Mouse (Mus musculus) MEL (cell line): ENCODE measurements at regions not wholly inside any gene's neighbourhood (a gene's known extent, or its start where the extent isn't known, plus 50 kb on each side); places are given as distances from the start of the nearest gene placed in this dataset.

ENCODE experiments used
- DNase-seq: peaks from one replicate; pipeline ENCODE4 v3.0.0; 2011; ENCODE audit warnings: low read depth, low spot score
- H3K27ac ChIP-seq: 2 replicates; pipeline ENCODE4 v1.5.1; 2012; ENCODE audit warnings: low read depth, mild to moderate bottlenecking, control low read depth, low read length, moderate library complexity; ENCODE audit not compliant: control insufficient read depth
- H3K27me3 ChIP-seq, 2 experiments: fragments of 150-350 bp in 1 of 2; sonication (generic) in 1 of 2; 2 replicates each; pipeline ENCODE4 v1.6.1; 2012; ENCODE audit warnings: low read length in 2 of 2, mild to moderate bottlenecking in 2 of 2, improper control_type of control experiment in 1 of 2, moderate library complexity in 1 of 2; ENCODE audit not compliant: insufficient read depth in 2 of 2, control insufficient read depth in 1 of 2
- H3K36me3 ChIP-seq, 2 experiments: 2 replicates each; pipeline ENCODE4 v1.6.1; 2012 to 2014; ENCODE audit warnings: low read length in 2 of 2, improper control_type of control experiment in 1 of 2, inconsistent platforms in 1 of 2, mild to moderate bottlenecking in 1 of 2; ENCODE audit not compliant: insufficient read depth in 2 of 2, control insufficient read depth in 1 of 2
- H3K4me1 ChIP-seq, 2 experiments: fragments of 150-350 bp in 1 of 2; sonication (generic) in 1 of 2; 2 replicates each; pipeline ENCODE4 v1.6.1; 2012; ENCODE audit warnings: low read length in 2 of 2, improper control_type of control experiment in 1 of 2, mild to moderate bottlenecking in 1 of 2; ENCODE audit not compliant: insufficient read depth in 2 of 2, control insufficient read depth in 1 of 2
- H3K4me3 ChIP-seq, 2 experiments: fragments of 150-350 bp in 1 of 2; sonication (generic) in 1 of 2; 2 replicates each; pipeline ENCODE4 v1.5.1; 2012; ENCODE audit warnings: low read depth in 2 of 2, low read length in 2 of 2, mild to moderate bottlenecking in 2 of 2, moderate library complexity in 2 of 2, control low read depth in 1 of 2, improper control_type of control experiment in 1 of 2; ENCODE audit not compliant: control insufficient read depth in 1 of 2, insufficient read depth in 1 of 2
- H3K79me2 ChIP-seq: 2 replicates; pipeline ENCODE4 v1.6.1; 2012; ENCODE audit warnings: mild to moderate bottlenecking, low read length, moderate library complexity; ENCODE audit not compliant: control insufficient read depth, poor library complexity, insufficient read depth
- H3K9ac ChIP-seq: 2 replicates; pipeline ENCODE4 v1.6.1; 2012; ENCODE audit warnings: low read depth, mild to moderate bottlenecking, control low read depth, low read length, moderate library complexity; ENCODE audit not compliant: control insufficient read depth, poor library complexity, severe bottlenecking
- H3K9me3 ChIP-seq: fragments of 150-350 bp; sonication (generic); replicated peaks from 2 replicates; pipeline ENCODE4 v1.6.1; 2012; ENCODE audit warnings: mild to moderate bottlenecking, low read length, improper control_type of control experiment, moderate library complexity; ENCODE audit not compliant: insufficient read depth
- BHLHE40 ChIP-seq: IDR thresholded peaks from 2 replicates; pipeline ENCODE4 v1.6.1; 2012; ENCODE audit warnings: low read depth, mild to moderate bottlenecking, inconsistent platforms, low read length, improper control_type of control experiment, borderline replicate concordance
- GABPA ChIP-seq: IDR thresholded peaks from 2 replicates; pipeline ENCODE4 v1.6.1; 2012; ENCODE audit warnings: low read depth, mild to moderate bottlenecking, inconsistent platforms, low read length, improper control_type of control experiment, moderate library complexity
- GATA1 ChIP-seq: IDR thresholded peaks from 2 replicates; pipeline ENCODE4 v1.6.1; 2011; ENCODE audit warnings: low read depth, low read length, improper control_type of control experiment
- KAT2A ChIP-seq: conservative IDR thresholded peaks from 2 replicates; pipeline ENCODE4 v1.6.1; 2012; ENCODE audit warnings: low read depth, low read length, improper control_type of control experiment, inconsistent platforms
- MAFK ChIP-seq: IDR thresholded peaks from 2 replicates; pipeline ENCODE4 v1.6.1; 2011; ENCODE audit warnings: low read depth, mild to moderate bottlenecking, low read length, improper control_type of control experiment, borderline replicate concordance
- MAX ChIP-seq: IDR thresholded peaks from 2 replicates; pipeline ENCODE4 v1.6.1; 2011; ENCODE audit warnings: low read length, improper control_type of control experiment
- MEF2A ChIP-seq: IDR thresholded peaks from 2 replicates; pipeline ENCODE4 v1.6.1; 2014; ENCODE audit warnings: low read depth, mild to moderate bottlenecking, inconsistent platforms, low read length, improper control_type of control experiment; ENCODE audit not compliant: poor library complexity, insufficient replicate concordance, severe bottlenecking; ENCODE audit errors: extremely low read depth
- NELFE ChIP-seq: IDR thresholded peaks from 2 replicates; pipeline ENCODE4 v1.6.1; 2011; ENCODE audit warnings: low read depth, low read length, improper control_type of control experiment
- POLR2AphosphoS2 ChIP-seq: IDR thresholded peaks from 2 replicates; pipeline ENCODE4 v1.6.1; 2011; ENCODE audit warnings: low read length, improper control_type of control experiment
- POLR2AphosphoS5 ChIP-seq: IDR thresholded peaks from 2 replicates; pipeline ENCODE4 v1.6.1; 2012; ENCODE audit warnings: low read depth, borderline replicate concordance, mild to moderate bottlenecking, inconsistent platforms, low read length, moderate library complexity, mixed read lengths
- RCOR1 ChIP-seq: IDR thresholded peaks from 2 replicates; pipeline ENCODE4 v1.6.1; 2012; ENCODE audit warnings: low read depth, mild to moderate bottlenecking, inconsistent platforms, low read length, improper control_type of control experiment
- SIN3A ChIP-seq: IDR thresholded peaks from 2 replicates; pipeline ENCODE4 v1.6.1; 2012; ENCODE audit warnings: low read length, improper control_type of control experiment, inconsistent platforms
- SMC3 ChIP-seq: IDR thresholded peaks from 2 replicates; pipeline ENCODE4 v1.6.1; 2011; ENCODE audit warnings: low read depth, low read length, improper control_type of control experiment
- TBP ChIP-seq: IDR thresholded peaks from 2 replicates; pipeline ENCODE4 v1.8.0; 2011; ENCODE audit warnings: low read depth, low read length, improper control_type of control experiment
- TCF12 ChIP-seq: IDR thresholded peaks from 2 replicates; pipeline ENCODE4 v1.6.1; 2014; ENCODE audit warnings: low read depth, mild to moderate bottlenecking, inconsistent platforms, low read length, improper control_type of control experiment, moderate library complexity
- USF1 ChIP-seq: IDR thresholded peaks from 2 replicates; pipeline ENCODE4 v1.6.1; 2014; ENCODE audit warnings: low read depth, mild to moderate bottlenecking, inconsistent platforms, low read length, improper control_type of control experiment, moderate library complexity

- Histone ChIP-seq H3K27ac (no peak overlapping the region), H3K4me1 (no peaks in the 10 kb centered on the region; a peak in 1 of 4 replicates), H3K27me3 (no peaks in the 10 kb centered on the region), H3K9ac (no peak overlapping the region), H3K4me3 (no peak overlapping the region), H3K9me3 (no peaks in the 10 kb centered on the region), H3K36me3 (no peaks in the 10 kb centered on the region), H3K79me2 (no peaks in the 10 kb centered on the region)
- no peak for TF ChIP-seq NELFE
- no peak for DNase-seq
Observed at GRCm38 (mm10) chr1:61233476-61234297, 256.0 kb downstream of the Icos start.

- H3K9ac ChIP-seq, result no peak overlapping the region
- no peaks in the 10 kb centered on the region for H3K79me2 ChIP-seq
- no peak overlapping the region for H3K4me3 ChIP-seq
- no peak overlapping the region for H3K27ac ChIP-seq
- no peak for DNase-seq
- no peaks in the 10 kb centered on the region for H3K36me3 ChIP-seq
- no peaks in the 10 kb centered on the region; a peak in 1 of 4 replicates for H3K4me1 ChIP-seq
- TF ChIP-seq SMC3 (no peak), NELFE (no peak), TCF12 (no peak), GABPA (no peak), POLR2AphosphoS2 (no peak), MEF2A (no peak), POLR2AphosphoS5 (no peak), TBP (no peak), GATA1 (no peak)
- H3K9me3 ChIP-seq, result no peaks in the 10 kb centered on the region
- H3K27me3 ChIP-seq, result no peaks in the 10 kb centered on the region
Observed at GRCm38 (mm10) chr1:61234298-61234682, 256.6 kb downstream of the Icos start.

DNA sequence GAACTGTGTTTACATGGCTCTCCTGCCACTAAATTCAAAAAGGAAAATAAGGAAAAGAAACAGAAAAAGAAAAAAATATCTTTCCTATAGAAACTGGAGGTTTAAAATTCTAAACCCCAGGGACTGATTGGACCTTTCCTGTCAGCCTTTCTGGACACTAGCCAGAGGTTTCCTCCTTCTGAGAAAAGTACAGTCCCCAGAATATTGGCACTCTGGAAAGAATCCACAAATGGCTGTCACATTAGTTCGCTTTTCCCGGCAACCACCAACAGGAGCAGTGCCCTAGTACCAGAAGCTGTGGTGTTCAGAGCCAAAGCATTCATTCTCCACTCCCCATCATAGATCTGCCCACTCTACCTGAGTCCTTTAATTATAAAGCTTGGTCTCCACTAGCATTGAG, 258.8 kb downstream of the Icos start:
- Histone ChIP-seq H3K4me1 (no peaks in the 10 kb centered on the region; a peak in 1 of 4 replicates), H3K9ac (no peak overlapping the region), H3K9me3 (no peaks in the 10 kb centered on the region), H3K36me3 (no peaks in the 10 kb centered on the region), H3K27ac (no peak overlapping the region), H3K79me2 (no peaks in the 10 kb centered on the region), H3K27me3 (no peaks in the 10 kb centered on the region), H3K4me3 (no peak overlapping the region)
- no peak for DNase-seq
- TF ChIP-seq BHLHE40 (no peak), SIN3A (no peak), USF1 (no peak), RCOR1 (no peak), MAFK (no peak), KAT2A (no peak), MAX (no peak)
